Mouse (Mus musculus) midbrain, embryonic 16.5 days (tissue): ENCODE results near the gene Rpl36al. TPM values are rescaled to one million over a fixed set of nuclear protein-coding genes. Genes with fewer than 3 reads are reported as not detected.
A peak's percentile ranks its signal among the peaks of the same experiment; 100 is the strongest.

Source experiments
- ATAC-seq: fragments of 200-750 bp; cut with Nextera tagmentation; 2 replicates; pipeline ENCODE4 v1.8.0; 2017; ENCODE audit warnings: moderate TSS enrichment
- H3K27ac ChIP-seq: fragments of 300-500 bp; sonication (generic); 2 replicates; pipeline ENCODE4 v1.5.1; 2014; ENCODE audit warnings: mild to moderate bottlenecking, low read length, mixed read lengths
- H3K27me3 ChIP-seq: fragments of 300-500 bp; sonication (generic); 2 replicates; pipeline ENCODE4 v1.6.1; 2014; ENCODE audit warnings: low read depth, low read length, mixed read lengths; ENCODE audit not compliant: control insufficient read depth, insufficient read depth
- H3K36me3 ChIP-seq: fragments of 300-500 bp; sonication (generic); 2 replicates; pipeline ENCODE4 v1.6.1; 2014; ENCODE audit warnings: mild to moderate bottlenecking, low read length, moderate library complexity, mixed read lengths; ENCODE audit not compliant: control insufficient read depth, insufficient read depth
- H3K4me1 ChIP-seq: fragments of 300-500 bp; sonication (generic); 2 replicates; pipeline ENCODE4 v1.6.1; 2014; ENCODE audit warnings: mild to moderate bottlenecking, low read length, mixed read lengths; ENCODE audit not compliant: control insufficient read depth, insufficient read depth
- H3K4me2 ChIP-seq: fragments of 300-500 bp; sonication (generic); 2 replicates; pipeline ENCODE4 v1.6.1; 2014; ENCODE audit warnings: mild to moderate bottlenecking, low read length, mixed read lengths
- H3K4me3 ChIP-seq: fragments of 300-500 bp; sonication (generic); 2 replicates; pipeline ENCODE4 v1.5.1; 2014; ENCODE audit warnings: low read depth, mild to moderate bottlenecking, low read length, moderate library complexity, mixed read lengths
- H3K9ac ChIP-seq: fragments of 300-500 bp; sonication (generic); 2 replicates; pipeline ENCODE4 v1.6.1; 2014; ENCODE audit warnings: low read depth, low read length, mixed read lengths
- H3K9me3 ChIP-seq: fragments of 300-500 bp; sonication (generic); replicated peaks from 2 replicates; pipeline ENCODE4 v1.6.1; 2014; ENCODE audit warnings: mild to moderate bottlenecking, low read length, mixed read lengths; ENCODE audit not compliant: control insufficient read depth, poor library complexity, severe bottlenecking
- WGBS: fragments of 180-500 bp; shearing (Covaris S2); extraction: QIAGEN DNeasy Blood & Tissue Kit; methylation state at CpG from one replicate; pipeline ENCODE4 v1.1.7; 2014; 5-methylcytosine and 5-hydroxymethylcytosine counted together
- polyA plus RNA-seq: library from polyadenylated mRNA; unstranded; fragments of >200 nt; fragmentation: Nextera tagmentation; extraction: Ambion mirVana; gene quantifications from 2 replicates; pipeline ENCODE4 v1.2.1, GENCODE M21; 2015

Gene Rpl36al
- polyA plus RNA-seq: 286 and 296 TPM in 2 replicates

- Histone ChIP-seq H3K36me3 (no peaks in the 10 kb centered on the region), H3K9ac (peak within 1 kb of the TSS; percentile 87), H3K4me2 (peak within 1 kb of the TSS; percentile 94), H3K9me3 (no peaks in the 10 kb centered on the region), H3K4me3 (peak within 1 kb of the TSS; percentile 88), H3K27me3 (no peaks in the 10 kb centered on the region), H3K27ac (peak within 1 kb of the TSS; percentile 94), H3K4me1 (peaks cover 30% of the 10 kb centered on the region)
- ATAC-seq: peak; percentile 99
- WGBS: under 1% methylated on average over 73 of the region's 84 CpGs
Measured at GRCm38 (mm10) chr12:69183583-69184308, at the start of gene Rpl36al, which contains the start of gene Mgat2. Rpl36al (minus strand) TSS chr12:69184083. Mgat2 (plus strand) TSS chr12:69184157.

- 64% methylated on average over 2 of the region's 2 CpGs for WGBS
- H3K4me3 ChIP-seq: no peak overlapping the region
- H3K27ac ChIP-seq: no peak overlapping the region
- no peaks in the 10 kb centered on the region; the same call in 1 of the 2 replicates for H3K4me1 ChIP-seq
- H3K27me3 ChIP-seq: no peaks in the 10 kb centered on the region
- no peak overlapping the region for H3K4me2 ChIP-seq
- H3K9me3 ChIP-seq: no peaks in the 10 kb centered on the region
- no peak overlapping the region for H3K9ac ChIP-seq
- ATAC-seq: no peak
- no peaks in the 10 kb centered on the region for H3K36me3 ChIP-seq
Measured at GRCm38 (mm10) chr12:69229251-69229650, 45.4 kb upstream of the Rpl36al start.

- Histone ChIP-seq H3K4me1 (no peaks in the 10 kb centered on the region; the same call in 1 of the 2 replicates), H3K4me3 (peak within 1 kb of the TSS; percentile 76), H3K27ac (peak within 1 kb of the TSS; percentile 46; the same call in 1 of the 2 replicates), H3K4me2 (peak within 1 kb of the TSS; percentile 69), H3K27me3 (no peaks in the 10 kb centered on the region), H3K36me3 (no peaks in the 10 kb centered on the region), H3K9ac (peak within 1 kb of the TSS; percentile 68), H3K9me3 (no peaks in the 10 kb centered on the region)
- WGBS: under 1% methylated on average over 37 of the region's 37 CpGs
- peak; percentile 96 for ATAC-seq
Measured at GRCm38 (mm10) chr12:69227776-69228466, 44.0 kb upstream of the Rpl36al start, which contains the start of gene Pole2. Pole2 (minus strand) TSS chr12:69228195.

- no peaks in the 10 kb centered on the region for H3K27me3 ChIP-seq
Measured at GRCm38 (mm10) chr12:69220613-69221277, 36.9 kb upstream of the Rpl36al start.

GRCm38 (mm10) chr12:69216587-69216986 lies 32.7 kb upstream of the Rpl36al start:
- Histone ChIP-seq H3K36me3 (no peaks in the 10 kb centered on the region), H3K4me1 (no peaks in the 10 kb centered on the region), H3K9ac (no peak overlapping the region), H3K27me3 (no peaks in the 10 kb centered on the region), H3K4me2 (no peak overlapping the region), H3K9me3 (no peaks in the 10 kb centered on the region), H3K27ac (no peak overlapping the region), H3K4me3 (no peak overlapping the region)
- no peak for ATAC-seq
- 93% methylated on average over 7 of the region's 7 CpGs for WGBS

More at GRCm38 (mm10) chr12:69220613-69221277, 36.9 kb upstream of the Rpl36al start:
- H3K9ac ChIP-seq: no peak overlapping the region
- no peak overlapping the region for H3K27ac ChIP-seq
- H3K4me1 ChIP-seq: no peaks in the 10 kb centered on the region
- H3K36me3 ChIP-seq: no peaks in the 10 kb centered on the region
- H3K4me2 ChIP-seq: no peak overlapping the region
- ATAC-seq: no peak
- H3K4me3 ChIP-seq: no peak overlapping the region
- no peaks in the 10 kb centered on the region for H3K9me3 ChIP-seq
- whole genome bisulfite sequencing: 85% methylated on average over 19 of the region's 19 CpGs

GRCm38 (mm10) chr12:69215000-69215785 lies 31.3 kb upstream of the Rpl36al start:
- no peak for ATAC-seq
- H3K4me2 ChIP-seq: no peak overlapping the region
- no peaks in the 10 kb centered on the region for H3K36me3 ChIP-seq
- no peak overlapping the region for H3K27ac ChIP-seq
- no peak overlapping the region for H3K9ac ChIP-seq
- H3K27me3 ChIP-seq: no peaks in the 10 kb centered on the region
- no peak overlapping the region for H3K4me3 ChIP-seq
- WGBS: 86% methylated on average over 3 of the region's 3 CpGs
- no peaks in the 10 kb centered on the region for H3K4me1 ChIP-seq
- no peaks in the 10 kb centered on the region for H3K9me3 ChIP-seq

- Histone ChIP-seq H3K36me3 (no peaks in the 10 kb centered on the region), H3K27ac (no peak overlapping the region), H3K4me2 (no peak overlapping the region), H3K9me3 (no peaks in the 10 kb centered on the region), H3K27me3 (no peaks in the 10 kb centered on the region), H3K4me1 (no peaks in the 10 kb centered on the region), H3K9ac (no peak overlapping the region), H3K4me3 (no peak overlapping the region)
- ATAC-seq: no peak
- WGBS: 96% methylated on average over 7 of the region's 7 CpGs
Measured at GRCm38 (mm10) chr12:69214393-69214792, 30.5 kb upstream of the Rpl36al start.

GRCm38 (mm10) chr12:69213186-69213777 lies 29.4 kb upstream of the Rpl36al start:
- H3K36me3 ChIP-seq: no peaks in the 10 kb centered on the region
- H3K9ac ChIP-seq: no peak overlapping the region
- no peaks in the 10 kb centered on the region for H3K4me1 ChIP-seq
- WGBS: 95% methylated on average over 13 of the region's 13 CpGs
- H3K4me3 ChIP-seq: no peak overlapping the region
- no peak for ATAC-seq
- H3K4me2 ChIP-seq: no peak overlapping the region
- no peaks in the 10 kb centered on the region for H3K9me3 ChIP-seq
- no peak overlapping the region for H3K27ac ChIP-seq
- no peaks in the 10 kb centered on the region for H3K27me3 ChIP-seq
